Mouse (Mus musculus): Measurements from ENCODE around the gene Ccr3. TPM values are rescaled to one million over a fixed set of nuclear protein-coding genes. Genes with fewer than 3 reads are reported as not detected.

Gene Ccr3
- total and polyA plus RNA-seq, 2 experiments from 2014 or later = not detected

DNA sequence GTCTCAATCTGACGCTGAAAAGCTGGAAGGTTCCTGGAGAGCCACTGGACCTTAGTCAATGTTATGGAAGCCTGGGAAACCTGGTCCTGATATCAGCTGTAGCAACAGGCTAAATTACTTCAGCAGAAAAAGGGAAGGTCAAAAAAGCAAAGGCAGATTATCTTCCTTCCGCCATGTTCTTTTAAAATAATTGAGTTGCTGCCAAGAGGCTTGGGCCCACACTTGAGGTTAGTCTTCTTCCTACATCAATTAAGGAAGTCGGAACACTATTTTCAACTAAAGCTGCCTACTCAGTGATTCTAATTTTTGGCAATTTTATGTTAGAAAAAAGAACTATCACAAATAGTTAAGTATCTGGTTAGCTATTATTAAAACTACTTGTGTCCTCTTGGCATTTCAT, 1.9 kb upstream of the Ccr3 start:
- Histone ChIP-seq H3K4me1 (ENCODE audit: control insufficient read depth, insufficient read depth) (no peaks in the 10 kb centered on the region), H3K27me3 (ENCODE audit: control insufficient read depth, insufficient read depth, low read length) (no peaks in the 10 kb centered on the region), H3K9ac (replicated peaks; ENCODE audit: low read depth, low read length) (no peak overlapping the region), H3K4me2 (ENCODE audit: low read depth, low read length) (no peak overlapping the region), H3K9me3 (replicated peaks; ENCODE audit: control insufficient read depth, low read length) (no peaks in the 10 kb centered on the region), H3K36me3 (replicated peaks; ENCODE audit: control insufficient read depth, insufficient read depth, low read length) (no peaks in the 10 kb centered on the region), H3K4me3 (ENCODE audit: low read depth, low read length) (no peak overlapping the region), H3K27ac (ENCODE audit: low read depth) (no peak overlapping the region)
- TF ChIP-seq EP300 (IDR thresholded peaks at IDR 0.05; ENCODE audit: low read depth) = no peak
- TF ChIP-seq CTCF (IDR thresholded peaks at IDR 0.05; ENCODE audit: low read depth) = no peak
- ATAC-seq (ENCODE audit: insufficient read depth, low read depth) = no peak
- no peak for DNase-seq (ENCODE audit: low spot score)
- WGBS = 73% methylated on average over 3 of the region's 3 CpGs

DNA sequence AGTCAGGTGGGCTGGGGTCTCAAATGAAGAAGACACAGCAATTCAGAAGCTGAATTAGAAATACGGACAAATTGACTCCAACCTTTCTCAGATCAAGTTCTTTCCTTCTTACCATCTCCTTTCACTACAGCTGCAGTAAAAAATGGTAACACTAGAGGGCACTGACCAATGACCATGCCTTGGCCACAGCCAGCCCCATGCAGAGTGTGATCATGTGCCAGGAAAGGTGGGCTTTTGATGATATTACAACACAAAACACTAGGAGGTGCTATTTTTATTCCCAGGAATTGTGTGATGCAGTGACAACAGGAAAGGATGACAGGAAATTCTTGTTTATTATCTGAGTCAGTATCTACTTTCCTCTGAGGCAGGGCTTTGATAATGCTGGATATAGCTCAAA, 11.6 kb downstream of the Ccr3 start:
- Histone ChIP-seq H3K27me3 (ENCODE audit: control insufficient read depth, insufficient read depth, low read length) (no peaks in the 10 kb centered on the region), H3K36me3 (replicated peaks; ENCODE audit: control insufficient read depth, insufficient read depth, low read length) (no peaks in the 10 kb centered on the region), H3K9me3 (replicated peaks; ENCODE audit: control insufficient read depth, low read length) (no peaks in the 10 kb centered on the region), H3K9ac (replicated peaks; ENCODE audit: low read depth, low read length) (no peak overlapping the region), H3K4me2 (ENCODE audit: low read depth, low read length) (no peak overlapping the region), H3K27ac (ENCODE audit: low read depth) (no peak overlapping the region), H3K4me3 (ENCODE audit: low read depth, low read length) (no peak overlapping the region), H3K4me1 (ENCODE audit: control insufficient read depth, insufficient read depth) (no peaks in the 10 kb centered on the region)
- 55% methylated on average over 1 of the region's 1 CpGs for WGBS
- TF ChIP-seq CTCF (IDR thresholded peaks at IDR 0.05; ENCODE audit: low read depth) (peak; percentile 32), EP300 (IDR thresholded peaks at IDR 0.05; ENCODE audit: low read depth) (no peak)
- DNase-seq (ENCODE audit: low spot score) (no peak), ATAC-seq (ENCODE audit: insufficient read depth, low read depth) (no peak)

DNA sequence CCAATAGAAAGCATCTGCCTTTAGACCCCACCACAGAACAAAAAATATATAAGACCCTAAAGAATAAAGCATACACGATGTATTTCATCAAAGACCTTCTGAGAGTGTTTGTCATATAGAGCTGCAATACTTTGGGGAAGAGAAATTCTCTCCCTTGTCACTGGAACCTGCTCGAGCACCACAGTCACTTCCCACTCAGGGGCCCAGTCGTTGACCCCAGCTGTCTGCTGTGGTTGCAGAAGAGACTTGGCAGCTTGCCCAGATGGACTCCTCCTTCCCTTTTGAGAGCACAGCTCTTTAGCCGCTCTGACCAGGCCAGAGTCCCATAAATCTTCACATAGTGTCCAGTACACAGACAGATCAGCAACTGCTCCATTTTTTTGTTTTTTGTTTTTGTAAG, 15.9 kb downstream of the Ccr3 start:
- Histone ChIP-seq H3K27me3 (ENCODE audit: control insufficient read depth, insufficient read depth, low read length) (no peaks in the 10 kb centered on the region), H3K4me2 (ENCODE audit: low read depth, low read length) (no peak overlapping the region), H3K36me3 (replicated peaks; ENCODE audit: control insufficient read depth, insufficient read depth, low read length) (no peaks in the 10 kb centered on the region), H3K27ac (ENCODE audit: low read depth) (no peak overlapping the region), H3K9ac (replicated peaks; ENCODE audit: low read depth, low read length) (no peak overlapping the region), H3K9me3 (replicated peaks; ENCODE audit: control insufficient read depth, low read length) (no peaks in the 10 kb centered on the region), H3K4me1 (ENCODE audit: control insufficient read depth, insufficient read depth) (no peaks in the 10 kb centered on the region), H3K4me3 (ENCODE audit: low read depth, low read length) (no peak overlapping the region)
- 8% methylated on average over 4 of the region's 4 CpGs for WGBS
- ATAC-seq (ENCODE audit: insufficient read depth, low read depth) = no peak; the same call in 1 of the 2 replicates
- DNase-seq (ENCODE audit: low spot score) = peak; percentile 36
- TF ChIP-seq EP300 (IDR thresholded peaks at IDR 0.05; ENCODE audit: low read depth) = no peak
- no peak for TF ChIP-seq CTCF (IDR thresholded peaks at IDR 0.05; ENCODE audit: low read depth)

DNA sequence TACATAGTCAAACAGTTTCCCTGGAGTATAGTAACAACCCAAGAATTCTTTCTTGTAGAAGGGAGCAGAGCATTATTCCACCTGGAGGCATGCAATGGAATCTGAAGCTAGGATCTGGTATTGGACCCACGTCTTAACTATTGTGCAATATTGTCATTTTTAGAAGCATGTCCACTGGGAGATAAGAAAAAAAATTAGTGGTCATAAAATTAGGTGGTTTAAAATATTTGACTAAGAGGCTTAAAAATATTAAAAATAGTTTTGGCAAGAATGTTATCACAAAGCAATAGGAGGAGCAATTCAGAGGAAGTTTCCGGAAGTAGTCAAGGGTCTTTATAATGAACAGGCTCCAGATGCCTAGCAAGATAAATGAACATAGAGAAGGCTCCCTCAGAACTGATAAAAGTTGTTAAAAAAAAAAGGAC, 16.4 kb downstream of the Ccr3 start:
- Histone ChIP-seq H3K27me3 (ENCODE audit: control insufficient read depth, insufficient read depth, low read length) (no peaks in the 10 kb centered on the region), H3K4me2 (ENCODE audit: low read depth, low read length) (no peak overlapping the region), H3K27ac (ENCODE audit: low read depth) (no peak overlapping the region), H3K9me3 (replicated peaks; ENCODE audit: control insufficient read depth, low read length) (no peaks in the 10 kb centered on the region), H3K36me3 (replicated peaks; ENCODE audit: control insufficient read depth, insufficient read depth, low read length) (no peaks in the 10 kb centered on the region), H3K4me3 (ENCODE audit: low read depth, low read length) (no peak overlapping the region), H3K9ac (replicated peaks; ENCODE audit: low read depth, low read length) (no peak overlapping the region), H3K4me1 (ENCODE audit: control insufficient read depth, insufficient read depth) (no peaks in the 10 kb centered on the region)
- DNase-seq (ENCODE audit: low spot score) (no peak), ATAC-seq (ENCODE audit: insufficient read depth, low read depth) (no peak)
- no peak for TF ChIP-seq EP300 (IDR thresholded peaks at IDR 0.05; ENCODE audit: low read depth)
- TF ChIP-seq CTCF (IDR thresholded peaks at IDR 0.05; ENCODE audit: low read depth) = no peak
- 29% methylated on average over 2 of the region's 2 CpGs for WGBS

DNA sequence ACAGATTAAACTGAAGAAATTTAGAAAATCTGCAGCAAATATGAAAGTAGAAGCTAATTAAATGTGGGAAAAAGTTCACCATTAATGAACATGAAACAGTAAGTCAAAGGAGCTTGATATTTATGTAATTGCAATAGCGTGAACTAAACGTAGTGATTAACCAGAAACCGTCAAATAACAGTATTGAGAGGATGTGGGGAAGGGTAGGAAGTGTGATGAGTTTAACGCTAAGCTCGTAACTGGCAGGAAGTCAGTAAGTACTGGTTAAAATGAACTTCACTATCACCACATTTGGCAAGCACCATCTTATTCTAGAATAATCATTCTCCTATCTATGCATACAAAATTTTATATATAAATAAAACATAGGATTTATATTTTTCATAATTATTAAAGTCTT, 17.2 kb downstream of the Ccr3 start:
- H3K4me3 ChIP-seq (ENCODE audit: low read depth, low read length) = no peak overlapping the region
- no peaks in the 10 kb centered on the region for H3K36me3 ChIP-seq (replicated peaks; ENCODE audit: control insufficient read depth, insufficient read depth, low read length)
- H3K27me3 ChIP-seq (ENCODE audit: control insufficient read depth, insufficient read depth, low read length) = no peaks in the 10 kb centered on the region
- no peak overlapping the region for H3K27ac ChIP-seq (ENCODE audit: low read depth)
- H3K4me1 ChIP-seq (ENCODE audit: control insufficient read depth, insufficient read depth) = no peaks in the 10 kb centered on the region
- H3K9ac ChIP-seq (replicated peaks; ENCODE audit: low read depth, low read length) = no peak overlapping the region
- no peak overlapping the region for H3K4me2 ChIP-seq (ENCODE audit: low read depth, low read length)
- DNase-seq (ENCODE audit: low spot score) = no peak
- no peak for ATAC-seq (ENCODE audit: insufficient read depth, low read depth)
- TF ChIP-seq CTCF (IDR thresholded peaks at IDR 0.05; ENCODE audit: low read depth) (no peak), EP300 (IDR thresholded peaks at IDR 0.05; ENCODE audit: low read depth) (no peak)
- H3K9me3 ChIP-seq (replicated peaks; ENCODE audit: control insufficient read depth, low read length) = no peaks in the 10 kb centered on the region
- WGBS = 67% methylated on average over 5 of the region's 5 CpGs

DNA sequence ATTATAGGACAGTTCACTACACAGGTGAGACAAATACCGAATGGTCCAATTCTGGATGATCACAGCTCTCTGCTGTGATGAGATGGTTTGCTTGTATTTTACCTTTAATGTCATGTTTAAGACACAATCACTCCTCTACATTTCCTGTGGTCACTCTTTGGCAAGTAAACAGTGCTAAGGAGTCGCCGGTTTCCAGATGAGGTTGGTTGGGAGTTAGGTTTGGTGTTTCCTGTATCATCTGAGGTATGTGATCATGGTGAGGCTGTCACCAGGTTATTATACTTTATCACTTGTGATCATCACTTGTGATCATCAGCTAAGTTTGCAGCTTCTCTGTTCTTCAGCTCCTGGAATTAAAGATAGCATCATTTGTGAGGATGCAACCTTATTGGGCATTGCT, 19.2 kb downstream of the Ccr3 start:
- Histone ChIP-seq H3K9me3 (replicated peaks; ENCODE audit: control insufficient read depth, low read length) (no peaks in the 10 kb centered on the region), H3K36me3 (replicated peaks; ENCODE audit: control insufficient read depth, insufficient read depth, low read length) (no peaks in the 10 kb centered on the region), H3K4me3 (ENCODE audit: low read depth, low read length) (no peak overlapping the region), H3K27me3 (ENCODE audit: control insufficient read depth, insufficient read depth, low read length) (no peaks in the 10 kb centered on the region), H3K9ac (replicated peaks; ENCODE audit: low read depth, low read length) (no peak overlapping the region), H3K4me1 (ENCODE audit: control insufficient read depth, insufficient read depth) (no peaks in the 10 kb centered on the region), H3K27ac (ENCODE audit: low read depth) (no peak overlapping the region), H3K4me2 (ENCODE audit: low read depth, low read length) (no peak overlapping the region)
- no peak for TF ChIP-seq CTCF (IDR thresholded peaks at IDR 0.05; ENCODE audit: low read depth)
- no peak for TF ChIP-seq EP300 (IDR thresholded peaks at IDR 0.05; ENCODE audit: low read depth)
- no peak for DNase-seq (ENCODE audit: low spot score)
- ATAC-seq (ENCODE audit: insufficient read depth, low read depth) = no peak
- WGBS = 56% methylated on average over 3 of the region's 3 CpGs
